Mouse (Mus musculus) heart, postnatal 25 days (tissue): ENCODE results near the gene Lrrfip1. TPM values are rescaled to one million over a fixed set of nuclear protein-coding genes. Genes with fewer than 3 reads are reported as not detected.

ENCODE experiments used
- DNase-seq: peaks from one replicate; pipeline ENCODE4 v3.0.0; 2022; ENCODE audit warnings: low spot score
- intact Hi-C: fragments of 180-260 bp; cut with DNase I; formaldehyde crosslinking; loops from one replicate; pipeline ENCODE4 v1.15.1; 2025
- total RNA-seq, 2 experiments: library from RNA; stranded (reverse); gene quantifications; 2 replicates each; pipeline ENCODE4 v1.2.3; 2021

Gene Lrrfip1
- total RNA-seq, 2 experiments from 2014 or later = 81.3 to 98.0 TPM

DNA sequence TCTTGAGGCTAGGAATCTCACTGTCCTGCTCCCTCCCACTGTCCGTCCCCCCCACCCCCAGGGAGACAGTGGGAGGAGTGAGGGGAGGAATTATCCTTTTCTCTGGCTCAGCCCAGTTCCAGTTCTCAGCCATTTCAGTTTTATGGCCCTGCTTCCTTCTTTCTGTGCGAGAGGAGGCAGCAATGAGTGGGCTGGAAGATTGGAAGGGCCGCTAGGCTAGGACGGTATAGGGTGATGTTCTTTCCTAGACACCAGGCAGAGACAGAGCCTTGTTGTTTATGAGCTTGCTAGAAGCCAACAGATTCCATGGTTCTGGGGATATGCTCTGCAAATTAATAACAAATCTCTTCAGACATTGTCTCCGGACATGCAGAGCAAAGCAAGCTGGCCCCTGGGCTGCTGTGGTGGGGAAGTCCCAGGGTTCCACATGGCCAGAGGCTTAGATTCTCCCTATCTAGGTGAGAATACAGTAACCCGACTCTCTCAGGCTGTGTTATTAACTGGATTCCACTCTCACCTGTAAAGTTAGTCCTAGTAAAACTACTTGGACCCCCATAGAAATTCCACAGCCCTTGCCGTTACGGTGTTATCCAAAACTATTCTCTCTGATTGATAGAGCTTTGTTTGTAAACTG lies 53.0 kb downstream of the Lrrfip1 start:
- intact Hi-C loops = no loop called here
- no peak for DNase-seq

DNA sequence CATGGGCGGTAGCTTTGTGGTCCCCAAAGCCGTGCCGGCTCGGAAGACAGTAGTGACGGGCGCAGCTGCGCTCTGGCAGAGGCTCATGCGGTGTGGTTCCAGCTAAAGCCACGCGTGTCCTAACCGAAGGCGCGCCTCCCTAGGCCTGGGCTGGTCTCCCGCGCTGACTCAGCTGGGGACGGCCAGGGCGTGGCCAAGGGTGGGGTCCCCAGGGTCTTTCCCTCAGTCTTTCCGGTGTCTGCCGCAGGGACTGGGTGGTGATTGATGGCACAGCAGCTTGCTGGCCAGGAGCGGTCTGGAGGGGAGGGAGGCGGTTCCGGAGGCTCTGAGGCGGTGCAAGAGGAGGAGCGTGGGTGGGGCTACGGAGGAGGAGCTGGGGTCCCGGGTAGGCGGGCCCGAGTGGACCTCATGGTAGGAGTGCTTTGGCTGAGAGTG lies 54.2 kb downstream of the Lrrfip1 start:
- peak; percentile 91 for DNase-seq
- intact Hi-C loops = no loop called here

DNA sequence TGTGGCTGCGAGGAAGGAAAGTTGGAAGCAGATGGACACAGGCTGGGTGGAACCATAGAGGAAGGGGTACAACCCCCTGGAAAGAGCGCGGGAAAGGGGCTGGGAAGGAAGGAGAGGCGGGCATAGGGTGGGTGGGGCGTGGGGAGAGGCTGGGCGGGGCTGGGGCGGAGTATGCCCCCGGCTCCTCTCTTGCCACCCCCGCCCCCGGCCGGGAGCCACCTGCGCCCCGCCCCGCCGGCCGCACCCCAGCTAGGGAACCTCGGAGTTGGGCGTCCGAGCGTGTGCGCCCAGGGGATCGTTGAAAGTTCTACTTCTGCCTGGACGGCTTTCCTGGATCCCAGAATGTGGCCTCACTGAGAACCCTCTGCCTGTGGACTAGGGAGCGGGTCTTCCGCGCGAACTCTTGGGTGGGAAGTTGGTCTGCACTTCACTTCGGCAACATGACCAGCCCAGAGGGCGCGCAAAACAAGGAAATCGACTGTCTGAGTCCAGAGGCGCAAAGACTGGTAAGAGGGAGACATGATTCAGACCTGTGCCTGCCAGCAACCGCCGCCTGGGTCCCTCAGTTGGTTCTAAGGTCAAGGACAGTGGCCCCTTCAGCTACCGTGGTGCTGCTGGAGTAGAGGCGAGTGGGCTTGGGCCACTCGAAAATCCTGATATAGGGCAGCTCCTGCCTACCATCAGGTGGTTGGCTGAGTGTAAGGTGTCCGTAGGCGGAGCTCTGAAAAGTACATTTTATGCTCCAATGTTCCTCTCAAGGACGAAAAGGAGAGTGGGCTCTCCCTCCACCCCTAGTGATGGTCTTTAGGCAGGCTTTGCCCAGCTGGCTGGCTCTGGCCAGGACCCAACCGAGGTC lies 54.9 kb downstream of the Lrrfip1 start:
- DNase-seq = peak; percentile 51
- intact Hi-C loops = no loop called here

DNA sequence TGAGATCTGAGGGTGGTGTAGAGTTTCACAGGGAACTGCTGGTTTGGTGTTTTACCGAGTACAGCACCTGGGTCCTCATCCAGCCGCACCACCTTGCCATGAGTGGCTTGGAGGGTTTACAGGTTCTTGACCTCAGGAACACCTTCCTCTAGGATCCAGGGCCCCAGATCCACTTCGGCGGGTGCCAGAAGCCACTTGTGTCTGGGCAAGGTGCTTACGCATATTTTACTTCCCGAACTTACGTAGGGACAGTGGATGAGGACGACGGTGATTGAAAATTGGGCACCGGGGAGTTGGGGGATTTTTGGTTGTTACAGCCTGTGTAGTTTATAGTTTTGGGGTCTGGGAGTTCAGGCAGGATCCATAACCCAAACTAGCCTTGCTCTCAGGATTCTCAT lies 55.5 kb downstream of the Lrrfip1 start:
- no peak for DNase-seq
- intact Hi-C loops = no loop called here

DNA sequence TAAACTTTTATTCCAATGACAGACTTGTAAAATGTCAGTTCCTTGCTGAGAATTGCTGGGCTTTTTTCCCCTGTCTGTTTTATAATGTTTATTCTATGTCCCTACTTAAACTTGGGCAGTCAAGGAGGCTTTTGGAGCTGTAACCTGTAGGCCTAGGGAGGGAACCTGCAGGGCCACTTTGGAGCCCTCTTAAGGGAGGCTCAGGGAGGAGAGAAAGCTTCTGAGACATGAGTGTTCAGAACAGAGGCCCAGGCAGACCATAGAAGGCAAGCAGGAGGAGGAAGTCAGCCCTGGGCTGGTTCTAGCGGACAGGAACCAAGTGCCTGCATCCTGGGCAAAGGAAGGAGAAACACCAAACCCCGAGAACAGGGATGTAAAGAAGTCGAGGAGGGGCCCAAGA lies 56.3 kb downstream of the Lrrfip1 start:
- intact Hi-C loops = no loop called here
- no peak for DNase-seq

DNA sequence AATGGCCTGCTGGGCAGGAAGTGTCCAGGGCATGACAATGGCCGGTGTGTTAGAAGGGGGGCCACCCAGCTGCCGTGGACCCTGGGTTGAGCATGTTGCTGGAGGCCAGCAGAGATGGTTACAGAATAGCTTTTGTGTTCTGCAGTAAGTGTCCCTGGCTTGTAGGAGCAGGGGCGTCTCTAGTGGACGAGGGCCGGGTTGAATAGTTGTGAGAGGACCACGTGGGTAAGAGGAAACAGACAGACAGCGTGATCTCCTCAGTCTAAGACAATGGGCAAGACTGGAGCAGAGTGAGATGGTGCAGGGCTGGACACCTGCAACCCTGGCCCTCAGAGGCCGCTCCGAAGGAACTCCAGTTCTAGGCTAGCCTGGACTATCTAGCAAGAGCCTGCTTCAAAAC lies 57.2 kb downstream of the Lrrfip1 start:
- no peak for DNase-seq
- intact Hi-C loops = no loop called here

DNA sequence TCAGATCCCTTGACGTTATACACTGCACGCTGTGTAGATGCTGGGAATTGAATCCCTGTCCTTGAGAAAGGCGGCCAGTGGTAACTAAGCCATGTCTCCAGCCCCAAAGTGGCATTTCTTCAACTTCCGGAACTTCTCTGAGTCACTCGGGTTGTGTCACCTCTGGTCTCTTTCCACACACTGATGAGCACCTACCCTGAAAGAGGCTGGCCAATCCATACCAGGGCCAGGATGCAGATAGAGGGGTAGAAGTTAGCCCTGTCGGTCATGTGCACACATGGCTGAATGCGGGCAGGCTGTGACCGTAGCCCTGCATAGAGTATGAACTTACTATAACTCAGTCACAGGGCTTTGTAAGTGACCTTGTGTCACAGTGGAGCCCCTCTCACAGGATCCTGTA lies 57.9 kb downstream of the Lrrfip1 start:
- intact Hi-C loops = no loop called here
- no peak for DNase-seq

DNA sequence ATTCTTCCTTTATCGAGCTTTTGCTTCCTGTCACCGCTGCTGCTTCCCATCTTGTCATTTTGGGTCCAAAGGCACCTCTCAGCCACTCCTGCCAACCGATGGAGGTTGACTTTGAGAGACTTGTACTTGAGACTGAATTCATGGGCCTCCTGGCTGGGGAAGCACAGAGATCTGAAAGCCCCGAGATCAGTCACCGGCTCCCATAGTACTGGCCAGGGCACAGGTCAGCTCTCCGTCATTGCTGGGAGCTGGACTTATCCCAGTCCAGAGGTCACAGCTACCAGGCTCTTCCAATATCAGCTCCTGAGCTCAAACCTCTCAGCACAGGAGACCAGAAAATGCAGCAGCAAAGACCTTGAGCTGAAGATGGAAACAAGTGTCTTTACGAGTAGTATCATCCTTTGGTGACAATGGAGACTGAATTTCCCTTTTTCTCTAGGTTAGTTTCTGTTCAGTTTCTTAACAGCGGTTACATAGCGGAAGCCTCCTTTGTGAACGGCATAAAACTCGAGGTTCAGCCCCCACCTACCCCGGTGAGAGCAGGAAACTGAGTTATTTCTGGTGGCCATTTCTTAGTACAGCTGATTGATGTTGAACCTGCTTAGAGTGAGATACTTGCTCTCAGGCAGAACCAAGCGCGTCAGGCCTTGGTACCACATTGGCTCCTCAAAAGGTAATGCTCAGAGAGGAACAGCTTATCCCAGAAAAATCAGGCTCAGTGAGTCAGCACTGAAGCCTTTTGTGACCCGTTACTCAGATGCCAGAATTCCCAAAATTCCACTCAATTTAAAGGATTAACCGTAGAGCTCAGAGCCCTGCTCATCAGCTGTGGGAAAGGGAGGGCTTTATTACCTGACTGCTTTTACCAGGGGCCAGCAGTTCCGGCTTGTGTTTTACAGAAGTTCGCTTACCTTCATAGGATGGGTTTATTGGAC lies 59.0 kb downstream of the Lrrfip1 start:
- no peak for DNase-seq
- intact Hi-C loops = no loop called here

DNA sequence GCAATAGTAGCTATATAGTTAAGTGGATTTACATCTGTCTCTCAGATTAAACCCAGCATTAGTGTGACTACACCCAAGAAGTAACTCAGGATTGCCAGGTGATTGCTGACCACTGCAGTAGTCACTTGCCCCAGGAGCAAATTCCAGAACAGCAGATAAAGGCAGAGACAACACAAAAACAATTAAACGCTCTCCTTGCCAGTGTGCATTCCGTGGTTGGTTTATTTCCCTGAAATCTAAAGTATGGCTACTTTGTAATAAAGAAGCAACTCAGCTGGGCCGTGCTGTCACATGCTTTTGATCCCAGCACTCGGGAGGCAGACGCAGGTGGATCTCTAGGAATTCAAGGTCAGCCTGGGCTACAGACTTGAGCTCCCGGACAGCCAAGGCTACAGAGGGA lies 59.7 kb downstream of the Lrrfip1 start:
- DNase-seq = no peak
- intact Hi-C loops = no loop called here

DNA sequence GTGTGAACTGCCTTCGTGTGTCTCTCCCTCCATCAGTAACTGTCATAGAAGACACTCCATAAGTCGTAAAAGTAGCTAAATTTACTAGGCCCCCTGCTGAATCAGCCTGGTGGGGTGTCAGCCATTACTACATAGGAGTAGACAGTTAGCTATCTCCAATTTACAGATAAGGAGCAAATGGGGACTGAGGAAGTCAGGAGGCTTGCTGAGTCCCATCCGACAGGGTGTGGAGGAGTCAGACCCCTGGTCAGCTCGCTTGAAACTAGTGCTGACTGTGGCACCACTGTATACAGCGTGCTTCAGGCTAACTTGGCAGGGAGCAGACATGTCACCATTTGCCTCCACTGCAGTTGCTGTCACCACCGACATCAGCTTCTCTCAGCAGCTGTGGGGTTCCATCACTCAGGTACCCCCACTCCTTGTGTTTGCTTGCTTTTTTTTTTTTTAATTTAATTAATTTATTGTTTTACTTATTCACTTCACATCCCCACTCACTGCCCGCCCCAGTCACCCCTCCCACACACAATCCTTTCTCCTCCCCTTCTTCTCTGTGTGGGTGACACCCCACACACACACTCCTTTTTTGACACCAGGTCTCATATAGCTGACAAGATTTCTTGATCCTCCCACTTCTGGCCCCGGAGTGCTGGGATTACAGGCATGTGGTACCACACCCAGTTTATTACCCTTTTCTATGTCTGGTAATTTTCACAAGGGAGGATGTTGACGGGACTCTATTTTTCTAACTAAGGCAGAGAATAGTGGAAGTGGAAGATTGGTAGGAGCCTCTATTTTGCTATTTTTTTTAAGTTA lies 61.5 kb downstream of the Lrrfip1 start:
- DNase-seq = no peak
- intact Hi-C loops = no loop called here

DNA sequence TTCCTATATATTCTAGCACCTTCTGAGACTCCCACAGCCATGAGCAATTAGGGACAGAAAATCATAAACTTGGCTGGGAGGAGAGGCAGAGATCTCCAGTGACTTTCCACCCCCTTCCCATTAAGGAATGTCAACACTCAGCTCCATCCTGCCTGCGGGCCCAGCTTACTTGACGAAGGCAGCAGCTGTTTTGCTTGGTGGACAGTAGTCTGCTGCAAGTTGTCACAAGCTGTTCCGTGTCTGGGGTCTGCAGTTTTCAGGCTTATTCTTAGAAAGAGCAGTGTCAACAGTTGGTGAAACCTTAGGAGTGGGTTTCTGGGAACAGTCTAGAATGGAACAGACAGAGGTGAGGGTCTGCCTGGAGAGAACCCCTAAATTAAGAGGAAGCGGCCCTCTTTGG lies 62.6 kb downstream of the Lrrfip1 start:
- intact Hi-C loops = no loop called here
- DNase-seq = no peak

DNA sequence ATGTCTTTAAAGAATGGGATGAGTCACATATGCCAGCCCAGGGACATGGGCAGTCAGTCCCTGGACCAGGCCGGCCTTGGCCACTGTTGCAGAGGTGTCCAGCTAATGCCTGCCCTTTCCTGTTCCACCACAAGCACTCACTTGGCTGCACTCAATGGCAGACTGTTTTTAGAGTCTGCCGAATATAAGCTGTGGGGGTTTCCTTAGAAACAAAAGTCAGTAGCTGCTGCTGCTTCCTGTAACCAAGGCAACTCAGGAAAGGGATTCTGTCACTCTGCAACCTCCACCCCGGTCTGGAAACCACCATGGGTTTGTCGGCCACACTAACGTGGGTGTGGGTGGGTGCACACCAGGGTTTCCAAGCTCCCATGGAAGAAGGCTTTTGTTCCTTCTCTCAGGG lies 63.8 kb downstream of the Lrrfip1 start:
- intact Hi-C loops = no loop called here
- DNase-seq = peak; percentile 42

DNA sequence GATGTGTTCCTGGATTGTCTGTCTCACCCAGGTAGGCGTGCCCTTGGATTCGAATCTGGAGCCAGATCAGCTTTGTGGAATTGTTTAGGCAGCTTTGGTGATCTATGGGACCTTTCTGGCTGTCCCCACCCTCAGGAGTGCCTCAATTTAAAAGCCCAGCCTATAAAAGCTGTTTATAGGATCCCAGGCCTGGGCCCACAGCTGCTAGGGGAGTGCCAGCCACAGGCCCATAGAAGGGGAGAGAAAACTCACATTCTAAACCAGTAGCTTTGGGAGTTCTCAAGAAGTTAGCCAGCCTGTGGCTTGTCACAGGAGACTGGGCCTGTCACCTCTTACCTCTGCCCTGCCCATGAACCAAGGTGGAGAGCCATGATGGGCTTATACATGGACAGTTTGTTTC lies 65.5 kb downstream of the Lrrfip1 start:
- intact Hi-C loops = no loop called here

DNA sequence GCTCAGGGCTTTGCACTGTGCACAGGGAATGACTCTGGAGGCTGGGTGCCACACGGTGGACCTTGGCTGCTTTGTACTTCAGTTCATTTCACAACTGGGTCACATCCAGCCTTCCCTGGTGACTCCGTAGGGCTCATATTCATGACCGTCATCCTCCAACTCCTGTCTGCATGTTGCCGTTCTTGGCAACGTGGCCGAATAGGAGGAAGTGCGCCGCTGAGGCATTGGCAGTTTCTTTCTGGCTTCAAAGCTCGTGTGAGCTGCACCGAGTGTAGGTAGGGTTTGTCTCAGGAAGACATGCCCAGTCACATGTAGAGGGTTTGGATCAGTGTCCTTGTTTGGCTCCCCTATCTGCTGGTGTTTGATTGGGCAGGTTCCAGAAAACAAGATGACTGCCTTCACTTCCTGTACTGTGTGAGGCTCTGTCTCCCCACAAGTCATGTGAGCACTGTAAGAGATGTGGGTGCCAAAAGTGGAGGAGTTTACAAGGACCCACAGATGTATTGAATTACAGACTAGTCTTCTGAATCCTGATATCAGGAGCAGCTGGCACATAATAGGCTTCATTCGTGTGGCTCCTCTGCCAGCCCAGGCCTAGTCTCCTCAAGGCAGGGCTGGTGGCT lies 66.5 kb downstream of the Lrrfip1 start:
- intact Hi-C loops = no loop called here
- DNase-seq = no peak

More for the DNA sequence above, 65.5 kb downstream of the Lrrfip1 start:
- no peak for DNase-seq

DNA sequence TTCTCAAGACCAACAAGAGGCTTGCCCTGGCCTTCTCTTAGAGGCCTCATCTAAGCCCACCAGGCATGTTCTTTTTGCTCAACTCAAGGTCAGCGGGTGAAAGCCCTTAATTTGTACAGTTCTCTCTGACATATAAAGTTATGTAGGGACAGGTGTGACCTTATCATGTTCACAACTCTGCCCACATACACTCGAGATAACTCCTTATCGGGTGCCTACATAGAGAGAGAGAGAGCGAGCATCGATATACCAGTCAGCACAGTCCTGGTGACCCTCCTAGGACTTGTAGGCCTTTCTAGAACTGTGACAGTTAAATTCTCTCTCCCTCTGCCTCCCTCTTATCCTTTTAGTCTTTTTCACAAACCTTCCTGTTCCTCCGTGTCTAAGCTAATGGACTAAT lies 67.5 kb downstream of the Lrrfip1 start:
- intact Hi-C loops = no loop called here
- no peak for DNase-seq

DNA sequence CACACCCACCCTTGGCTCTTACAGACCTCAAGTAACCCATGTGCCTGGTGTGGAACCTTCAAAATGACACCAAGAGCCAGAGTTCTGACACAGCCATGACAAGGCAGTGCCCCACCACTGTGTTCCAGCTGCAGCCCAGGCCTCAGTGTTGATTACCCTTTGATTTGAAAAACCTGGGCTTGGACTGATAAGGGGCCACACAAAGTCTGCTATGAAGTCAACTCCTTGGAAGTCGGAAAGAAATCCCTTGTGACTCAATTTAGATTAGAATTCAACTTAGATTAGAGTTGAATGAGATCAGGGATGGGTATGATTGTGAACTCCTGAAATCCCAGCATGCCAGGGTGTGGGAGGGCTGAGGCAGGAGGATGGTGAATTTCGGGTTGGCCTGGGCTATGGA lies 68.1 kb downstream of the Lrrfip1 start:
- intact Hi-C loops = no loop called here
- no peak for DNase-seq

DNA sequence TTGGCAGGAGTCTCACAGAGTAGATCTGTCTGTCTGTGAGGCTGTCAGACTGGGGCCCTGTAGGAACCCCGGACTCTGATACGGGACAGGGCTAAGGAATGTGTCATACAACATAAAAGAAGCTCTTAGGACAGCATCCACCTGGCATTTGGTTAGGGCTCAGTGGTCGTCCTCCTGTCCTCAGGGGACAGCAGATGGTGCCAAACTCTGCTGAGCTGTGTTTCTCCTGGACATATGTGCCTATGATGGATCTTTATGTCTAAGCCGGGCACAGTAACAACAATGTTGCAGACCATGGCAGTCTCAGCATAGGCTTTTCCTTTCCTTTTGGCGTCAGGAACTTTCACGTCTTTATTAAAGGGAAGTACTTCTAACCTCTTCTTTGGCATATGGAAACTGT lies 69.2 kb downstream of the Lrrfip1 start:
- DNase-seq = no peak
- intact Hi-C loops = no loop called here

DNA sequence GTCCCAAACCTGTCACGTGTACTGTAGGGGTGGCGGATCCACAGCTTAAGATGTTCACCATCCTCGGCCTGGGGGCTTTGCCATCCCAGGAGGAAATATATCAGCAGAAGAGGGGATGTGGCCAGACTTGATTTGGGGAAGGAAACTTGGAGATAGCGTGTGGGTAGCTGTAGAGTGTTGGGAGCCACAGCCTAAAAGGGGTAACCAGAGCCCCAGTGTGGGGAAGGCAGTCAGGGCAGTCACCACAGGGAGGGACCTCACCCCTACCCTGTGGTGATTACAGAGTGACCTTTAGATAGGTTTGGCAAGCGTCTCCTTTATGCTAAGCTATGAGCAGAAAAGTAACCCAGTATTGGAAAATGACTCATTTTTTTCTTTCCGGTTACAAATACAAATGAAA lies 71.0 kb downstream of the Lrrfip1 start:
- no peak for DNase-seq
- intact Hi-C loops = no loop called here

DNA sequence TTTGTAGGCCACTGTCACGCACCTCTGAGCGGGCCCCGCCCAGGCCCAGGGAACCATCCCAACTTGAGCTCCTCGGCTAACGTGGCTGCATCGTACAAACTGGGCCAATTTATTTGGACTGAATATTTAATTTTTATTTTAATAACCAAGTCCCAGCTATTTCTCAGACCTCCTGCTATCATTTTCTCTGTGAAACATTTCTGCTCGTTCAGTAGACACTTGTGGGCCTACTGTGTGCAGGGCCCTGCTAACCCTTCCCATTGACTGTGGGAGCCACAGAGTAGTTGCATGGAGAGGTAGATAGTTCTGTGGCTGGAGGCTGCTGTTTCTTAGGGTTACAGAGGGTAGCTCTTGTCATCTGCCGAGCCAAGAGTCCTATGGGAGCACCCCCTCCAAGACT lies 72.0 kb downstream of the Lrrfip1 start:
- intact Hi-C loops = no loop called here

More for the DNA sequence above, 72.0 kb downstream of the Lrrfip1 start:
- no peak for DNase-seq
